Mouse (Mus musculus) intestine, embryonic 14.5 days (tissue): ENCODE measurements at regions not wholly inside any gene's neighbourhood (a gene's known extent, or its start where the extent isn't known, plus 50 kb on each side); places are given as distances from the start of the nearest gene placed in this dataset.

ENCODE experiments used
- ATAC-seq: fragments of 200-750 bp; cut with Nextera tagmentation; replicated peaks from 2 replicates; pipeline ENCODE4 v1.8.0; 2017; ENCODE audit warnings: low read depth, moderate number of reproducible peaks, moderate TSS enrichment, moderate library complexity; ENCODE audit not compliant: low FRiP score, low TSS enrichment
- DNase-seq: peaks from one replicate; pipeline ENCODE4 v3.0.0-alpha.2; 2018; ENCODE audit warnings: low spot score
- H3K27ac ChIP-seq: fragments of 300-500 bp; sonication (generic); 2 replicates; pipeline ENCODE4 v1.5.1; 2014; ENCODE audit warnings: low read depth, mild to moderate bottlenecking, control low read depth
- H3K27me3 ChIP-seq: fragments of 300-500 bp; sonication (generic); replicated peaks from 2 replicates; pipeline ENCODE4 v1.6.1; 2014; ENCODE audit warnings: low read length, control low read depth; ENCODE audit not compliant: control insufficient read depth, insufficient read depth
- H3K36me3 ChIP-seq: fragments of 300-500 bp; sonication (generic); 2 replicates; pipeline ENCODE4 v1.6.1; 2014; ENCODE audit warnings: low read length, control low read depth; ENCODE audit not compliant: control insufficient read depth, insufficient read depth
- H3K4me1 ChIP-seq: fragments of 300-500 bp; sonication (generic); replicated peaks from 2 replicates; pipeline ENCODE4 v1.6.1; 2014; ENCODE audit warnings: low read length, control low read depth, mixed read lengths; ENCODE audit not compliant: control insufficient read depth, insufficient read depth
- H3K4me2 ChIP-seq: fragments of 300-500 bp; sonication (generic); 2 replicates; pipeline ENCODE4 v1.6.1; 2014; ENCODE audit warnings: low read length
- H3K4me3 ChIP-seq: fragments of 300-500 bp; sonication (generic); 2 replicates; pipeline ENCODE4 v1.5.1; 2014; ENCODE audit warnings: low read depth, low read length, control low read depth, mixed read lengths
- H3K9ac ChIP-seq: fragments of 300-500 bp; sonication (generic); 2 replicates; pipeline ENCODE4 v1.6.1; 2014; ENCODE audit warnings: mild to moderate bottlenecking, low read length
- H3K9me3 ChIP-seq: fragments of 300-500 bp; sonication (generic); 2 replicates; pipeline ENCODE4 v1.6.1; 2016; ENCODE audit warnings: low read length, control low read depth; ENCODE audit not compliant: control insufficient read depth
- WGBS: fragments of 180-500 bp; shearing (Covaris S2); extraction: QIAGEN DNeasy Blood & Tissue Kit; methylation state at CpG from one replicate; pipeline ENCODE4 v1.1.7; 2014; 5-methylcytosine and 5-hydroxymethylcytosine counted together

DNA sequence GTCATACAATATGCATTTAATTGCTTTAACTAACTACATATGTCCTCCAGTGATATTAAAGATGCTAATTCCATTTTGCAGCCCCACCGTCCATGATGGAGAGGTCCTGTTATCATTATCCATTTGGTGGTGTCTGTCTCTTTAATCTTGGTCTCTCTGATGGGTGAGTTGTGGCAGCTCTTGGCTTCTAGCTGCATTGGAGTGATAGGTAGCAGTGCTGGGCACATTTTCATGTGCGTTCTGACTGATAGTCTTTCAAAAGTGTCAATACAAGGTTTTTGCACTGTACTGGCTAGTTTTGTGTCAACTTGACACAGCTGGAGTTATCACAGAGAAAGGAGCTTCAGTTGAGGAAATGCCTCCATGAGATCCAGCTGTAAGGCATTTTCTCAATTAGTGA, 67.5 kb upstream of the Six2 start:
- no peaks in the 10 kb centered on the region for H3K36me3 ChIP-seq
- H3K4me2 ChIP-seq: no peak overlapping the region
- WGBS: 87% methylated on average over 2 of the region's 2 CpGs
- H3K4me3 ChIP-seq: no peak overlapping the region
- no peaks in the 10 kb centered on the region for H3K9me3 ChIP-seq
- ATAC-seq (no peak), DNase-seq (no peak)
- H3K27me3 ChIP-seq: no peaks in the 10 kb centered on the region
- H3K27ac ChIP-seq: no peak overlapping the region
- no peak overlapping the region for H3K9ac ChIP-seq
- H3K4me1 ChIP-seq: no peaks in the 10 kb centered on the region

DNA sequence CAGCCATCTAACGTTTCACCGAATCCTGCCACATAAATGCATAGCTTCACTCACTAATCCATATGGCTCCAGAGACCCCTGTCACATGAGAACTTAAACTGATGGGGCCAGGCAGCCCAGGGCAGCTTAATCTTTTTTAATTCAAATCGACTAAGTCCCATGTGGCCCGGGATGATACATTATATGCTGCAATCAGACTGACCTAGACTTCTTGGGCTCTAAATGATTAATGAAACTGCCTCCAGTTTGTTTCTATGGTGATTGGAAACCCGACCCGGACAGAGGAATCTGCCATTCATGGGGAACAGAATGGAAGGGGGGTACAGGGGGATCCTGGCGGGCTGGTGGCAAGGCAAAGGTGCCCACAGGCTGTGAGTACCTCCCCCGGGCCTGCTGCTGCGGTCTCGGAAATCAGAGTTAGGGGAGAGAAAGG, 60.6 kb upstream of the Six2 start:
- Histone ChIP-seq H3K9ac (no peak overlapping the region), H3K4me3 (no peak overlapping the region), H3K4me2 (no peak overlapping the region), H3K27ac (no peak overlapping the region), H3K9me3 (no peaks in the 10 kb centered on the region), H3K36me3 (no peaks in the 10 kb centered on the region), H3K27me3 (no peaks in the 10 kb centered on the region), H3K4me1 (peaks cover 3% of the 10 kb centered on the region; the same call in 1 of the 2 replicates)
- 23% methylated on average over 10 of the region's 10 CpGs for WGBS
- ATAC-seq: no peak
- peak; percentile 53 for DNase-seq

DNA sequence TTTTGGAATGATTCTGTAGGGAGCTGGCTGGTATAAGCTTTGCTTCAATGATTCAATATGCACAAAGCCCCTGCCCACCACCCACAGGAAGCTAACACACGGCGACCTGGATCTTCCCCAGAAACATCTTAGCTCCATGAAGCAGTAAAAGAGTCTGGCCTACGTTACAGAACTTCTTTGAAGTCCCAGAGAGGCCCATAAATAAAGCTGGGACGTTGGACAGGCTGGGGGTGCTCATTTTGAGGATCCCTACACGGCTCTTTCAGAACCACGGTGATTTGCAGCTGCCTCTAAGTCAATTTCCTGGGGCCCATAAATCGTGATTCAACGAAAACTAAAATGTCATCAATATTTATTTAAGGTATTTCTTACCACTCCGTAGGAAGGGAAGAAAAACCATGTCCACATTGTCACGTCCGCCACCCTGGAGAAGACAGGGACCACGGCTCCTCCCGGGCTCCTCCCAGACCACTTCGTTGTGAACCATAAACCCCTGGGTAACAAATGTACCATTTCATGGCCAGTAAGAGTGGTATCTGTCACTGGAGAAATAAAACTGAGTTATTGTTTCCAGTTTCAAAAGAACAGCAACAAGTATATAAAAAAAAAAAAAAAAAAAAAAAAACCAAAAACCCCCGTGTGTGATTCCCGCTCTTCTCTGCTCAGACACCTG, 60.0 kb upstream of the Six2 start:
- no peak overlapping the region for H3K27ac ChIP-seq
- H3K4me3 ChIP-seq: no peak overlapping the region
- 22% methylated on average over 16 of the region's 16 CpGs for WGBS
- no peak overlapping the region for H3K9ac ChIP-seq
- no peak overlapping the region for H3K4me2 ChIP-seq
- peaks cover 3% of the 10 kb centered on the region; the same call in 1 of the 2 replicates for H3K4me1 ChIP-seq
- ATAC-seq (no peak), DNase-seq (no peak)
- no peaks in the 10 kb centered on the region for H3K27me3 ChIP-seq
- no peaks in the 10 kb centered on the region for H3K36me3 ChIP-seq
- no peaks in the 10 kb centered on the region for H3K9me3 ChIP-seq
